Mouse (Mus musculus) kidney, adult 2 months (tissue): ENCODE data around the gene Lpp.

ENCODE experiments used
- CTCF ChIP-seq: fragments of 200-500 bp; conservative IDR thresholded peaks from 2 replicates; pipeline ENCODE4 v1.5.1; 2011; ENCODE audit warnings: low read depth, mild to moderate bottlenecking, control low read depth, low read length, moderate library complexity, mixed read lengths; ENCODE audit not compliant: insufficient read depth, insufficient read length
- POLR2A ChIP-seq: fragments of 200-500 bp; IDR thresholded peaks from one replicate; pipeline ENCODE4 v1.6.1; 2011; ENCODE audit warnings: low read depth, low read length, control low read depth

- TF ChIP-seq CTCF (no peak), POLR2A (no peak)
These were observed 548.2 kb downstream of the Lpp start for GRCm38 (mm10) chr16:24941306-24942160.
